Mouse (Mus musculus): Measurements from ENCODE around the gene Hoxa4. TPM values are rescaled to one million over a fixed set of nuclear protein-coding genes. Genes with fewer than 3 reads are reported as not detected.

Hoxa4 gene
- polyA plus RNA-seq, 1 experiment from 2014 or later = 3.6 TPM

GRCm38 (mm10) chr6:52225612-52226568 lies 34.3 kb upstream of the Hoxa4 start:
- 2% methylated on average over 69 of the region's 69 CpGs for WGBS
- Histone ChIP-seq H3K27me3 (replicated peaks; ENCODE audit: control insufficient read depth, insufficient read depth, low read length) (peaks cover 96% of the 10 kb centered on the region), H3K27ac (ENCODE audit: low read depth, low read length) (no peak overlapping the region), H3K4me1 (replicated peaks; ENCODE audit: control insufficient read depth, insufficient read depth, low read length) (no peaks in the 10 kb centered on the region; the same call in 1 of the 2 replicates), H3K36me3 (ENCODE audit: control insufficient read depth, insufficient read depth) (no peaks in the 10 kb centered on the region), H3K9ac (ENCODE audit: low read depth, low read length) (no peak overlapping the region), H3K4me3 (ENCODE audit: low read depth, low read length) (peak overlapping the region; percentile 32), H3K4me2 (replicated peaks; ENCODE audit: low read depth) (peak overlapping the region; percentile 50), H3K9me3 (ENCODE audit: control insufficient read depth) (no peaks in the 10 kb centered on the region)
- TF ChIP-seq CTCF (IDR thresholded peaks at IDR 0.05; ENCODE audit: low read depth) = no peak
- no peak; the same call in 1 of the 2 replicates for ATAC-seq

GRCm38 (mm10) chr6:52224895-52225611 lies 33.5 kb upstream of the Hoxa4 start:
- peaks cover 96% of the 10 kb centered on the region for H3K27me3 ChIP-seq (replicated peaks; ENCODE audit: control insufficient read depth, insufficient read depth, low read length)
- 3% methylated on average over 36 of the region's 36 CpGs for WGBS

DNA sequence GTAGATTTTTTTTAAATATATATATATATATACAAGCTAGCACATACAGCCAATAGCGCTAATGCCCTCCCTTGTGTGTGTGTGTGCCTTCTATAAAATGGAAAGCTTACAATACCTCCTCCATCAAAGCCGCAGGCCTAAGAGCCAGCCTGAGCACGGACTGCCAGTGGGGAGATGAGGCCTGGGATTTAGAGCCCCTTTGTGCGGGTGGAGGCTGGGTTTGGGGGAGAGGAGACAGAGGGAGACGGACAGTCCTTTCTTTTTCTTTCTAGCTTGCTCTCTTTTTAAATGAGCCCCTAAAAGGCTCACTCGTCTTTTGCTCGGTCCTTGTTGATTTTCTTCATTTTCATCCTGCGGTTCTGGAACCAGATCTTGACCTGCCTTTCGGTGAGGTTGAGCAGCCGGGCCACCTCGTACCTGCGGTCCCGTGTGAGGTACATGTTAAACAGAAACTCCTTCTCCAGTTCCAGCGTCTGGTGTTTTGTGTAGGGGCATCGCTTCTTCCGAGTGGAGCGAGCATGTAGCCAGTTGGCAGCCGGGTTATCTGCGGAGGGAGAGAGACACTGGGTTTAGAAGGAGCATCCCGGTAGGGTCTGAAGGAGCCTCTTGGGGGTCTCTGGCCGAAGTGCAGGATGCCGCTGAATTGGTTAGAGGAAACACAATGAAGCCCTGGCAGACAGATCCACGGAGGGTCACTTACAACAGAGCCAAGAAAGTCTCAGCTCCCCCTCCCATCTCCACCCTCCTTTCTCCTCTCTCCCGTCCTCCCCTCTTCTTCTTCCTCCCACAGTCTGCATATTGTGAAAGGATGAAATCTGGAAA lies 32.6 kb upstream of the Hoxa4 start:
- no peak for ATAC-seq
- peak overlapping the region; percentile 50; the same call in 1 of the 2 replicates for H3K4me2 ChIP-seq (replicated peaks; ENCODE audit: low read depth)
- no peak overlapping the region for H3K9ac ChIP-seq (ENCODE audit: low read depth, low read length)
- no peak for TF ChIP-seq CTCF (IDR thresholded peaks at IDR 0.05; ENCODE audit: low read depth)
- H3K4me3 ChIP-seq (ENCODE audit: low read depth, low read length) = peak overlapping the region; percentile 32
- 15% methylated on average over 24 of the region's 24 CpGs for WGBS
- H3K27me3 ChIP-seq (replicated peaks; ENCODE audit: control insufficient read depth, insufficient read depth, low read length) = peaks cover 94% of the 10 kb centered on the region
- H3K4me1 ChIP-seq (replicated peaks; ENCODE audit: control insufficient read depth, insufficient read depth, low read length) = no peaks in the 10 kb centered on the region; the same call in 1 of the 2 replicates
- H3K36me3 ChIP-seq (ENCODE audit: control insufficient read depth, insufficient read depth) = no peaks in the 10 kb centered on the region
- no peak overlapping the region for H3K27ac ChIP-seq (ENCODE audit: low read depth, low read length)
- no peaks in the 10 kb centered on the region for H3K9me3 ChIP-seq (ENCODE audit: control insufficient read depth)

More at GRCm38 (mm10) chr6:52224895-52225611, 33.5 kb upstream of the Hoxa4 start:
- H3K4me2 ChIP-seq (replicated peaks; ENCODE audit: low read depth) = peak overlapping the region; percentile 50
- H3K36me3 ChIP-seq (ENCODE audit: control insufficient read depth, insufficient read depth) = no peaks in the 10 kb centered on the region
- H3K27ac ChIP-seq (ENCODE audit: low read depth, low read length) = no peak overlapping the region
- ATAC-seq = no peak
- no peaks in the 10 kb centered on the region; the same call in 1 of the 2 replicates for H3K4me1 ChIP-seq (replicated peaks; ENCODE audit: control insufficient read depth, insufficient read depth, low read length)
- H3K9me3 ChIP-seq (ENCODE audit: control insufficient read depth) = no peaks in the 10 kb centered on the region
- H3K4me3 ChIP-seq (ENCODE audit: low read depth, low read length) = peak overlapping the region; percentile 32
- H3K9ac ChIP-seq (ENCODE audit: low read depth, low read length) = peak overlapping the region; percentile 26; the same call in 1 of the 2 replicates
- no peak for TF ChIP-seq CTCF (IDR thresholded peaks at IDR 0.05; ENCODE audit: low read depth)

DNA sequence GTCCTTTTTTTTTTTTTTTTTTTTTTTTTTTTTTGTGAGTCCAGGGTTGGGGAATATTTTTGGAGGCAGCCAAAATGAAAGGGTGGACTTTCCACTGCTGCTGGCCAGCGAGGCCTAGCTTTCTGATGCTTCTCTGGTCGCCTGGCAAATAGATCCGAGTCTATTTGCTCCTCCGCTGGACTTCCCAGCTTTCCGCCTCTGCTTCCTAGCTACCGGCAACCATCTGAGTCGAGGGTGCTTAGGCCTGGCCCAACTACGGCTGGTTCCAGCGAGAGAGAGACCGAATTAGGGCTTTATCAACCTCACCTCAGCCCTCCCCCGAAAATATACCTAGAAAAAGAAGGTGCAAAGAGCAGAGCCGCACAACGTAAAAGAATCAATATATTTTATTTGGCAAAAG lies 31.2 kb upstream of the Hoxa4 start:
- Histone ChIP-seq H3K4me2 (replicated peaks; ENCODE audit: low read depth) (peak overlapping the region; percentile 92; the same call in 1 of the 2 replicates), H3K36me3 (ENCODE audit: control insufficient read depth, insufficient read depth) (no peaks in the 10 kb centered on the region), H3K27ac (ENCODE audit: low read depth, low read length) (no peak overlapping the region), H3K4me1 (replicated peaks; ENCODE audit: control insufficient read depth, insufficient read depth, low read length) (no peaks in the 10 kb centered on the region; the same call in 1 of the 2 replicates), H3K27me3 (replicated peaks; ENCODE audit: control insufficient read depth, insufficient read depth, low read length) (peaks cover 95% of the 10 kb centered on the region), H3K9ac (ENCODE audit: low read depth, low read length) (no peak overlapping the region), H3K4me3 (ENCODE audit: low read depth, low read length) (no peak overlapping the region), H3K9me3 (ENCODE audit: control insufficient read depth) (no peaks in the 10 kb centered on the region)
- TF ChIP-seq CTCF (IDR thresholded peaks at IDR 0.05; ENCODE audit: low read depth) = no peak
- 38% methylated on average over 13 of the region's 13 CpGs for WGBS
- no peak for ATAC-seq

DNA sequence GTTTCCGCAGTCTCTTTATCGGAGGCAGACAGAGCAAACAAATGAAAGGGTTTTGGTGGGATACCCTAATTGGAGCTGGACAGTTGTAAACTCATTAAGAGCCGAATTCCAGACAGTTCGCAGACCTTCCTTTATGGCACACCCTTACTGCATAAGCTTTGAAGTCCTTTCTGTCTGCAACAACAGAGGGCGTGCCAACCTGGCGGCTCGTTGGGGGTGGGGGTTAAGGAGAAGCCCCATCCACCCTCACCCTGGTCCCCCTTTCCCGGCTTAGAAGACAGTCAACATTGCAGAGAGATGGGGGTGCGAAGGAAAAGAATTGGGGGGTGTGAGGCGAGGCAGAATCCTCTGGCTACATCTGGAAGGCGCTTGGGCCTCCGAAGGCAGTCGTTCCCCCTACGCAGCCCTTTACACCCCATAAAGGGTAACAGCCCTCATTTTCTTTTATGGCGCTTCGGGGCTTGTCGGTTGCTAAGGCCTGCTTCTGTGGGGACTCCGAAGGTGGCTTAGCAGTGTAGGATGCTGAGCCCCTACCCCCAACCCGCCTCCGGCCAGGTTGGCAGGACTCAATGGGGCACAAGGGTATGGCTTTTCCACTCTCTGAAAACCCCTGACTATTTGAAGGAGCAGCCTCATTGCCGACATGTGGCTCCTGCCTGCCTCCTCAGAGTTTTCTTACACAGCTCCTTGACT lies 30.6 kb upstream of the Hoxa4 start:
- peak overlapping the region; percentile 92 for H3K4me2 ChIP-seq (replicated peaks; ENCODE audit: low read depth)
- H3K27me3 ChIP-seq (replicated peaks; ENCODE audit: control insufficient read depth, insufficient read depth, low read length) = peaks cover 95% of the 10 kb centered on the region
- 22% methylated on average over 21 of the region's 21 CpGs for WGBS
- H3K4me3 ChIP-seq (ENCODE audit: low read depth, low read length) = peak overlapping the region; percentile 57
- no peaks in the 10 kb centered on the region for H3K36me3 ChIP-seq (ENCODE audit: control insufficient read depth, insufficient read depth)
- no peaks in the 10 kb centered on the region; the same call in 1 of the 2 replicates for H3K4me1 ChIP-seq (replicated peaks; ENCODE audit: control insufficient read depth, insufficient read depth, low read length)
- no peak for TF ChIP-seq CTCF (IDR thresholded peaks at IDR 0.05; ENCODE audit: low read depth)
- H3K27ac ChIP-seq (ENCODE audit: low read depth, low read length) = no peak overlapping the region
- peak; percentile 6; the same call in 1 of the 2 replicates for ATAC-seq
- H3K9me3 ChIP-seq (ENCODE audit: control insufficient read depth) = no peaks in the 10 kb centered on the region
- no peak overlapping the region for H3K9ac ChIP-seq (ENCODE audit: low read depth, low read length)

Measured in intestine, postnatal 0 days (tissue).